Mouse (Mus musculus) liver, adult 2 months (tissue): ENCODE data around the gene Slc5a2.

Experiments
- CTCF ChIP-seq: fragments of 200-500 bp; IDR thresholded peaks from 2 replicates; pipeline ENCODE4 v1.5.1; 2011; ENCODE audit warnings: low read depth, low read length, control low read depth
- POLR2A ChIP-seq: fragments of 200-500 bp; IDR thresholded peaks from 2 replicates; pipeline ENCODE4 v1.6.1; 2011; ENCODE audit warnings: low read length, control low read depth; ENCODE audit not compliant: insufficient read depth; ENCODE audit errors: extremely low read depth

DNA sequence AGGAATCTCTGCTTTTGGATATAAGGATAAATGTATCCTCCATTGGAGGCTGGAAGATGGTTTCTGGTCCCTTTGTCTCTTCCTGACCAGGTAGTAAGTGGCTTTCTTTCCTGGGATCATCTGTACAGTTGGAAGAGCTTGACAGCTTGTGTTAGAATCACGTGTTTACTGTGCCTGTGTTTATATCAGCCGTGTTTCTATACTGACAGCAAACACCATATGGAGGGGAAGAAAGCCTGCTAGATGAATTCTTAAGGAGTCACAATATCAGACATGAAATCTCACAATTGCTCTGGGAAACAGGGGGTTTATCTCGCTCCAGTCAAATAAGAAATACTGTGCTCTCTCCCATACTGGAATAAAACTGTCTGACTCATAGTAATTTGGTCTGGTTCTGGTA, 43.8 kb downstream of the Slc5a2 start:
- TF ChIP-seq POLR2A (no peak), CTCF (no peak)
